ENCODE assay signal across 8 mouse cellular contexts in the genomic region with DNA sequence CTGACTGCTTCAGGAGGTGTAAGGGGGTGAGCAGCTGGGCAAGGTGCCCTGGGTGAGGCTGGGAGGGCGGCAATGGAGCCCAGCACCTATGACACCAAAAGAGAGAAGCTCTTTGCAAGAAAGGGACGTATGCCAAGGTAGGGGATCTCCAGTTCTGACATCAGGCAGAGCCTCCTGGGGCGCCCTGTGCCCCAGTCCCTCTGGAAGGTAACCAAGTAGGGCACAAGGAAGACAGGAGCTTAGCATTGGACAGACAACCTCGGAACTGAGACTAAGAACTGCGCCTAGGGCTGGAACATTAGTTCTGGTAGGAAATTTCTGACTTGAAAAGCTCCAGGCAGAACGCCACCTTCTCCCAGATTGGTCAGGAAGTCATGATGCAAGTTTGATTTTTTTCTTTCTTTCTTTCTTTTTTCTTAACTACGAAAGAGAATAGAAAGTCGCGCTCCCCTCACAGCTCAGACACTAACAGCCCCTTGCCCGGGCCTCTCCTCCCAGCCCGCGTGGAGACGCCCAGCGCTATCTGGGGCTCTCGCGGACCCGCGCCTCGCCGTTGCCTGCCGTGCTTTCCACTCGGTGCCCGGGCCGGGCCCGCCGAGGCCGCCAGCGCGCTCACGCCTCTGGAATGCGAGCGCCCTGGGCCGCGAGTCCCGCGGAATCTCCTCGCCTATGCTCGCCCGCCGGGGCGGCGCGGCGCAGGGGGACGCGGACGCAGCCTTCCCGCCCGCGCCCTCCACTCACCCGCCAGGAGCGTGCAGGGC. TPM values are rescaled to one million over a fixed set of nuclear protein-coding genes. Genes with fewer than 3 reads are reported as not detected.
DNase-seq lines count a peak whose midpoint lies in the region; ATAC-seq and TF ChIP-seq lines count a peak whose summit lies in the region.

No protein-coding gene starts in this region.

- H3K27ac ChIP-seq in thymus, adult 2 months (ENCODE audit: control insufficient read depth, insufficient read depth, low read length): no peak overlapping the region
- H3K27ac ChIP-seq in heart, embryonic 15.5 days: peak overlapping the region; percentile 85
- peak overlapping the region; percentile 20 for H3K27ac ChIP-seq in midbrain, embryonic 12.5 days (replicated peaks)

- no peak for TF ChIP-seq POLR2A in thymus, adult 2 months (IDR thresholded peaks at IDR 0.05; ENCODE audit: control insufficient read depth, extremely low read depth, insufficient read depth, low read length, poor library complexity)

- ATAC-seq in heart, embryonic 15.5 days (replicated peaks; ENCODE audit: insufficient number of reproducible peaks, insufficient read depth, low FRiP score, low read depth): peak; percentile 57
- ATAC-seq in midbrain, embryonic 12.5 days (ENCODE audit: low FRiP score, low read depth): no peak

- peak; percentile 51 for DNase-seq in thymus, adult 2 months
- no peak for DNase-seq in thymus, adult 18-20 months
- DNase-seq in embryo, embryonic 9.5 days (ENCODE audit: extremely low spot score): peak; percentile 71
- peak; percentile 56 to 75 for DNase-seq in kidney, postnatal 25 days
- DNase-seq in urinary bladder, postnatal 25 days (ENCODE audit: low spot score): peak; percentile 47
- no peak for DNase-seq in frontal cortex, postnatal 14 days (ENCODE audit: low spot score in 2 of 2)

- peak overlapping the region; percentile 75 for H3K4me3 ChIP-seq in thymus, adult 2 months (ENCODE audit: control insufficient read depth, insufficient read depth, low read length)
- H3K4me3 ChIP-seq in heart, embryonic 15.5 days: peak overlapping the region; percentile 79
- peak overlapping the region; percentile 53 for H3K4me3 ChIP-seq in midbrain, embryonic 12.5 days

- H3K4me1 ChIP-seq in thymus, adult 2 months (replicated peaks; ENCODE audit: control insufficient read depth, insufficient read depth, low read length): peaks cover 38% of the 10 kb centered on the region
- H3K4me1 ChIP-seq in heart, embryonic 15.5 days (replicated peaks): peaks cover 50% of the 10 kb centered on the region
- peaks cover 10% of the 10 kb centered on the region for H3K4me1 ChIP-seq in midbrain, embryonic 12.5 days

- peak overlapping the region; percentile 95 for H3K4me2 ChIP-seq in heart, embryonic 15.5 days
- H3K4me2 ChIP-seq in midbrain, embryonic 12.5 days (replicated peaks): peak overlapping the region; percentile 76

- no peak for TF ChIP-seq CTCF in thymus, adult 2 months (IDR thresholded peaks at IDR 0.05; ENCODE audit: borderline replicate concordance, control insufficient read depth, extremely low read depth, insufficient read depth, low read length, poor library complexity)

- H3K27me3 ChIP-seq in thymus, adult 2 months (ENCODE audit: control insufficient read depth, insufficient read depth, low read length): no peaks in the 10 kb centered on the region
- no peaks in the 10 kb centered on the region for H3K27me3 ChIP-seq in heart, embryonic 15.5 days
- H3K27me3 ChIP-seq in midbrain, embryonic 12.5 days: peaks cover 45% of the 10 kb centered on the region

- no peaks in the 10 kb centered on the region for H3K36me3 ChIP-seq in thymus, adult 2 months (ENCODE audit: control insufficient read depth, insufficient read depth, low read length)
- H3K36me3 ChIP-seq in heart, embryonic 15.5 days: no peaks in the 10 kb centered on the region
- no peaks in the 10 kb centered on the region for H3K36me3 ChIP-seq in midbrain, embryonic 12.5 days

- peak overlapping the region; percentile 84 for H3K9ac ChIP-seq in heart, embryonic 15.5 days
- H3K9ac ChIP-seq in midbrain, embryonic 12.5 days (replicated peaks): peak overlapping the region; percentile 50

- H3K9me3 ChIP-seq in heart, embryonic 15.5 days (replicated peaks): no peaks in the 10 kb centered on the region
- no peaks in the 10 kb centered on the region for H3K9me3 ChIP-seq in midbrain, embryonic 12.5 days

- 1% methylated on average over 52 of the region's 52 CpGs for WGBS in thymus, adult 2 months
- WGBS in heart, embryonic 15.5 days: 3% methylated on average over 52 of the region's 52 CpGs
- WGBS in midbrain, embryonic 12.5 days: 4% methylated on average over 52 of the region's 52 CpGs

RNA-seq across cellular contexts. Expression of a gene that starts 0.7 kb away (rescaled TPM):
- 93.6 and 106 TPM in 2 replicates for polyA plus RNA-seq in thymus, adult 2 months (2012; rRNA removed)
- 11.5 and 13.9 TPM in 2 replicates for polyA plus RNA-seq in heart, embryonic 15.5 days (2015; fragmentation: Nextera tagmentation; extraction: Ambion mirVana)
- 5.0 and 8.0 TPM in 2 replicates for polyA plus RNA-seq in midbrain, embryonic 12.5 days (2016; fragmentation: Nextera tagmentation; extraction: Ambion mirVana)

RNA-seq across cellular contexts. Expression of a gene that starts 17.4 kb away (rescaled TPM):
- 136 and 210 TPM in 2 replicates for polyA plus RNA-seq in thymus, adult 2 months (2012; rRNA removed)
- polyA plus RNA-seq in heart, embryonic 15.5 days (2015; fragmentation: Nextera tagmentation; extraction: Ambion mirVana): 24.5 and 28.4 TPM in 2 replicates
- polyA plus RNA-seq in midbrain, embryonic 12.5 days (2016; fragmentation: Nextera tagmentation; extraction: Ambion mirVana): 30.0 and 34.7 TPM in 2 replicates

RNA-seq across cellular contexts. Expression of a gene that starts 26.3 kb away (rescaled TPM):
- polyA plus RNA-seq in thymus, adult 2 months (2012; rRNA removed): 119 and 136 TPM in 2 replicates
- polyA plus RNA-seq in heart, embryonic 15.5 days (2015; fragmentation: Nextera tagmentation; extraction: Ambion mirVana): 163 and 208 TPM in 2 replicates
- polyA plus RNA-seq in midbrain, embryonic 12.5 days (2016; fragmentation: Nextera tagmentation; extraction: Ambion mirVana): 157 and 160 TPM in 2 replicates

Comparison
In these comparisons a context has a peak if more than half of its experiments do, and no peak if none do; other contexts are left out.
1. DNase-seq: peak in thymus, adult 2 months (single experiment), embryo, embryonic 9.5 days (single experiment), kidney, postnatal 25 days (2 of 2) and urinary bladder, postnatal 25 days (single experiment); none in thymus, adult 18-20 months (0 of 2) and frontal cortex, postnatal 14 days (0 of 2).
2. Peak in every context shown above with its lines, with median percentiles within 50 percentile points of each other: H3K4me3 ChIP-seq.